Mouse (Mus musculus): ENCODE measurements around the gene Hmga1b. TPM values are rescaled to one million over a fixed set of nuclear protein-coding genes. Genes with fewer than 3 reads are reported as not detected.
"Not testable (repeated sequence)": the region's sequence is repeated elsewhere in the genome, so short reads cannot be mapped to it uniquely, and the experiment has no call there.

Hmga1b gene
- polyA plus RNA-seq, 1 experiment from 2014 or later = 2.8 TPM

GRCm38 (mm10) chr11:120751606-120752005 is 11.0 kb upstream of the Hmga1b start:
- Histone ChIP-seq H3K36me3 (ENCODE audit: control insufficient read depth, insufficient read depth, low read length) (no peaks in the 10 kb centered on the region), H3K27ac (ENCODE audit: low read length) (no peak overlapping the region), H3K27me3 (ENCODE audit: control insufficient read depth, insufficient read depth, low read depth, low read length) (no peaks in the 10 kb centered on the region), H3K4me1 (ENCODE audit: control insufficient read depth, insufficient read depth, low read length) (no peaks in the 10 kb centered on the region), H3K9me3 (replicated peaks; ENCODE audit: control insufficient read depth, low read length, poor library complexity, severe bottlenecking) (no peaks in the 10 kb centered on the region), H3K9ac (ENCODE audit: low read depth, low read length) (no peak overlapping the region), H3K4me3 (ENCODE audit: low read depth, low read length) (no peak overlapping the region), H3K4me2 (ENCODE audit: low read length) (no peak overlapping the region)
- WGBS = 66% methylated on average over 4 of the region's 4 CpGs
- ATAC-seq = no peak

GRCm38 (mm10) chr11:120760236-120760635 is 2.4 kb upstream of the Hmga1b start:
- H3K27me3 ChIP-seq (ENCODE audit: control insufficient read depth, insufficient read depth, low read depth, low read length) = peaks cover 3% of the 10 kb centered on the region
- no peak for ATAC-seq
- H3K9me3 ChIP-seq (replicated peaks; ENCODE audit: control insufficient read depth, low read length, poor library complexity, severe bottlenecking) = peaks cover 4% of the 10 kb centered on the region; the same call in 1 of the 2 replicates
- H3K9ac ChIP-seq (ENCODE audit: low read depth, low read length) = no peak overlapping the region
- no peak overlapping the region for H3K4me3 ChIP-seq (ENCODE audit: low read depth, low read length)
- WGBS = 88% methylated on average over 9 of the region's 9 CpGs
- H3K4me1 ChIP-seq (ENCODE audit: control insufficient read depth, insufficient read depth, low read length) = no peaks in the 10 kb centered on the region
- H3K36me3 ChIP-seq (ENCODE audit: control insufficient read depth, insufficient read depth, low read length) = no peaks in the 10 kb centered on the region
- H3K4me2 ChIP-seq (ENCODE audit: low read length) = no peak overlapping the region
- H3K27ac ChIP-seq (ENCODE audit: low read length) = no peak overlapping the region

DNA sequence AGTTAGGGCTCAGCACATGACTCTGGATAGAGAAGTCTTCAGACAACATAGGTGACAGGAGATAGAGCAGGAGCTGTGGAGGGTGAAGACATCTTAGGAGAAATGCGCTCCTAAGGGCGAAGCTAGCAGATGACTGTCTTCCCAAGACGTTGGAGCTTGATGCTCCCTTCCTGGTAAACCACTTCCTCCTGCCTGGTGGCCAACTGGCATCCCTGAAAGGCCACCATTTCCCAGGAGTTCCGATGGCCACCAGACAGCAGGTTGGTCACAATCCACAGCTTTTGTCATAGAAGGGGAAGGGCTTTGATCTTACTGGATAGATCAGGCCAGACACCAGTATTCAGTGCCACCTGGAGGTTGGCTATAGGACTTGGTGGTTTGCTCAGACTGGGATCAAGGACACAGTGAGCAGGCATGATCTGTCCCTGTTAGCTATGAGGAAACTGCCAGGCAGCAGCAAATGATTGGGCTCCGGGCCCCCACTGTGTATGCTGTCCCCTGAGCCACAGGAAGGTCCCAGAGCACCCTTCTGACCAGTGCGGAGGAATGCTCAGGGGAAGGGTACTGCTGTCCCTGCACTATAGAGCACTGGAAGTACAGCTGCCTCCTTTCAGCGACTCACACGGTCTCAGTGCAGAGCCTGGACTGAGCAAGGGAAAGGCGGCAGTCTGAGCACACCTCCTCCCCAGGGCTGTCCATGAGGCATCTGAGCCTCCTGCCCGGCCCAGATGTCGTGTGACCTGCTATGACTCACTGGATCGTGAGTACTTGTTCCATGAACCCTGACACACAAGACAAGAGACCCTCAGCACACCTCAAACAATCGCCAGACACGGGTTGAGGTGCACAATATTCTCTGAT is 553 bp upstream of the Hmga1b start:
- Histone ChIP-seq H3K4me2 (ENCODE audit: low read length) (no peak overlapping the region), H3K4me3 (ENCODE audit: low read depth, low read length) (no peak overlapping the region), H3K4me1 (ENCODE audit: control insufficient read depth, insufficient read depth, low read length) (no peaks in the 10 kb centered on the region), H3K9ac (ENCODE audit: low read depth, low read length) (no peak overlapping the region), H3K27me3 (ENCODE audit: control insufficient read depth, insufficient read depth, low read depth, low read length) (peaks cover 3% of the 10 kb centered on the region), H3K9me3 (replicated peaks; ENCODE audit: control insufficient read depth, low read length, poor library complexity, severe bottlenecking) (peaks cover 4% of the 10 kb centered on the region; the same call in 1 of the 2 replicates), H3K27ac (ENCODE audit: low read length) (no peak overlapping the region), H3K36me3 (ENCODE audit: control insufficient read depth, insufficient read depth, low read length) (no peaks in the 10 kb centered on the region)
- no peak for ATAC-seq
- 78% methylated on average over 14 of the region's 14 CpGs for whole genome bisulfite sequencing

DNA sequence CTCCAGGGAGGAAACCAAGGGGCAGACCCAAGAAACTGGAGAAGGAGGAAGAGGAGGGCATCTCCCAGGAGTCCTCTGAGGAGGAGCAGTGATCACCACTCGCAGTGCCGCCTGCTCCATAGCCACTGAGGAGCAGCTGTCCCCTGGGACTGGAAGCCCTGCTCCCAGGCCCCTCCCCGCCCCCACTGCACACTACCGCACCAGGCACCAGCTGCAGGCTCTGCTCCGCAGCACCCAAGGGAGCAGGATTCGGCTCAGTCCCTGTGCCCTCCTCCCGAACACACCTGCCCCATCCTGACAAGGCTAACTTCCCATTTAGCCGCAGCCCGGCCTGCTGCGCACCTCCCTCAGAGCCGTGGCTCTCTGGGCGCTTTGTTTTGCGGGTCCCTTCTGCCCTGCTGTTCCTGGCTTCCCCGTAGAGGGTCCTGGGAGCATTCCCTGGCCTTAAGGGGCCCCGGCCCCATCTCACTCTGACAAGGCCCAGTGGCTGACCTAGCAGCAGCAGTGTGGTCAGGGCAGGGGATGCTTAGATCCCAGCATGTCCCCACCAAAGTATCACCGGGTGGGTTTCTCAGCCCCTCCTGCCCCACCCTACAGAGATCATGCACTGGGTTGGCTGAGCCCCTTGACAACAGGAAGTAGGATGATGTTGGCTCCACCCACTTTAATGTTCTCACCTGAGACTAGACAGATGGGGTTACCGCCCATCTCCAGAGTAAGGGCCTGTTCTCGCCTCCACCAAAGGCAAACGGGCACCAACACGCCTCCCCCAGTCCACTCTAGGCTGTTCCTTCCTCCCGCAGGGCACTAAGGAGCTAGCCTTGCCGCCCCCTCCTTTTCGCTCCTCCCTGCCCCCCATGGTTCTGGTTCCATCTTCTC is 766 bp downstream of the Hmga1b start:
- H3K4me1 ChIP-seq (ENCODE audit: control insufficient read depth, insufficient read depth, low read length); H3K9me3 ChIP-seq (replicated peaks; ENCODE audit: control insufficient read depth, low read length, poor library complexity, severe bottlenecking); H3K27me3 ChIP-seq (ENCODE audit: control insufficient read depth, insufficient read depth, low read depth, low read length); H3K4me2 ChIP-seq (ENCODE audit: low read length); H3K4me3 ChIP-seq (ENCODE audit: low read depth, low read length); H3K9ac ChIP-seq (ENCODE audit: low read depth, low read length); H3K27ac ChIP-seq (ENCODE audit: low read length); H3K36me3 ChIP-seq (ENCODE audit: control insufficient read depth, insufficient read depth, low read length): not testable (repeated sequence)
- 17% methylated on average over 1 of the region's 23 CpGs for WGBS
- 0 out of 2 replicates have a peak, but pooled peaks have one; percentile 42 for ATAC-seq

- not testable (repeated sequence) for H3K9ac ChIP-seq (ENCODE audit: low read depth, low read length); H3K27me3 ChIP-seq (ENCODE audit: control insufficient read depth, insufficient read depth, low read depth, low read length); H3K27ac ChIP-seq (ENCODE audit: low read length); H3K4me1 ChIP-seq (ENCODE audit: control insufficient read depth, insufficient read depth, low read length); H3K4me3 ChIP-seq (ENCODE audit: low read depth, low read length); H3K4me2 ChIP-seq (ENCODE audit: low read length); H3K9me3 ChIP-seq (replicated peaks; ENCODE audit: control insufficient read depth, low read length, poor library complexity, severe bottlenecking); ATAC-seq; H3K36me3 ChIP-seq (ENCODE audit: control insufficient read depth, insufficient read depth, low read length)
- 78% methylated on average over 3 of the region's 7 CpGs for WGBS
These were observed 4.4 kb downstream of the Hmga1b start for GRCm38 (mm10) chr11:120767023-120767422.

DNA sequence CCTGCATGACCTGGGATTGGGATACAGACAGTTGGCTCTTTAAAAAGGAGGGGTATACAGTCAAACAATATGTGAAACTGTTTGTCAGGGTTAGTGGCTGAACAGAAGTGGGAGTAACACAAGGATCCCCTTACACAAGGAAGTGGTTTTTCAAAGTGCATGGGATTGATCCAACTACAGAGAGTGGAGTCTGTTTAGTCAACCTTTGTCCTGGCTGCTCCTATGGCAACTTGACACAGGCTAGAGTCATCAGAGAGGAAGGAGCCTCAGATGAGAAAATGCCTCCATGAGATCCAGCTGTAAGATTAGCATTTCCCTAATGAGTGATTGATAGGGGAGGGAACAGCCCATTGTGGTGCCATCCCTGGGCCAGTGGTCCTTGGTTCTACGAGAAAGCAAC is 5.6 kb downstream of the Hmga1b start:
- ATAC-seq = no peak
- H3K9me3 ChIP-seq (replicated peaks; ENCODE audit: control insufficient read depth, low read length, poor library complexity, severe bottlenecking) = no peaks in the 10 kb centered on the region
- H3K27ac ChIP-seq (ENCODE audit: low read length) = no peak overlapping the region
- no peaks in the 10 kb centered on the region for H3K27me3 ChIP-seq (ENCODE audit: control insufficient read depth, insufficient read depth, low read depth, low read length)
- H3K9ac ChIP-seq (ENCODE audit: low read depth, low read length) = no peak overlapping the region
- no peak overlapping the region for H3K4me2 ChIP-seq (ENCODE audit: low read length)
- H3K36me3 ChIP-seq (ENCODE audit: control insufficient read depth, insufficient read depth, low read length) = no peaks in the 10 kb centered on the region
- 37% methylated on average over 1 of the region's 1 CpGs for WGBS
- H3K4me1 ChIP-seq (ENCODE audit: control insufficient read depth, insufficient read depth, low read length) = no peaks in the 10 kb centered on the region
- no peak overlapping the region for H3K4me3 ChIP-seq (ENCODE audit: low read depth, low read length)

DNA sequence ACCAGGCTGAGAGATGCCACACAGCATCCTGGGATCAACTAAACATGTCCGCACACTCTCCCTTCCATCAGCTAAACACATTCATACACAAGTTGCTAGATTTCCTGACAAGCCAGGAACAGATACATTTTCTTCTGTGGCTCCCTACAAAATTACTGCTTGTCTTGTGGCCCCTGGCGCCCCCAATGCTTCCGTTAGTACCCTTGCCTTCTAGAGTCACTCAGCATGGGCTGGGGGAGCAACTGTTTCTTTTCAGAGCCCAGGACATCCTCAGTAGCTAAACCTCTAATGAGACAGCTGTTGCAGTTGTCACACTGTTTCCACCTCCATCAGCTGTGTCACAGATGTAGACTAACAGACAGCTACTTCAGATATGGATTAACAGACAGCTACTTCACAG is 10.2 kb downstream of the Hmga1b start:
- H3K4me2 ChIP-seq (ENCODE audit: low read length) = no peak overlapping the region
- no peak for ATAC-seq
- H3K9ac ChIP-seq (ENCODE audit: low read depth, low read length) = no peak overlapping the region
- no peak overlapping the region for H3K4me3 ChIP-seq (ENCODE audit: low read depth, low read length)
- no peaks in the 10 kb centered on the region; the same call in 1 of the 2 replicates for H3K4me1 ChIP-seq (ENCODE audit: control insufficient read depth, insufficient read depth, low read length)
- no peaks in the 10 kb centered on the region for H3K9me3 ChIP-seq (replicated peaks; ENCODE audit: control insufficient read depth, low read length, poor library complexity, severe bottlenecking)
- WGBS = 81% methylated on average over 3 of the region's 3 CpGs
- H3K36me3 ChIP-seq (ENCODE audit: control insufficient read depth, insufficient read depth, low read length) = no peaks in the 10 kb centered on the region
- H3K27me3 ChIP-seq (ENCODE audit: control insufficient read depth, insufficient read depth, low read depth, low read length) = no peaks in the 10 kb centered on the region
- no peak overlapping the region for H3K27ac ChIP-seq (ENCODE audit: low read length)

- ATAC-seq = no peak
- Histone ChIP-seq H3K9me3 (replicated peaks; ENCODE audit: control insufficient read depth, low read length, poor library complexity, severe bottlenecking) (no peaks in the 10 kb centered on the region), H3K4me2 (ENCODE audit: low read length) (no peak overlapping the region), H3K27ac (ENCODE audit: low read length) (no peak overlapping the region), H3K9ac (ENCODE audit: low read depth, low read length) (no peak overlapping the region; the same call in 1 of the 2 replicates), H3K36me3 (ENCODE audit: control insufficient read depth, insufficient read depth, low read length) (no peaks in the 10 kb centered on the region), H3K4me3 (ENCODE audit: low read depth, low read length) (no peak overlapping the region), H3K27me3 (ENCODE audit: control insufficient read depth, insufficient read depth, low read depth, low read length) (no peaks in the 10 kb centered on the region), H3K4me1 (ENCODE audit: control insufficient read depth, insufficient read depth, low read length) (no peaks in the 10 kb centered on the region; the same call in 1 of the 2 replicates)
- WGBS = 87% methylated on average over 7 of the region's 7 CpGs
These were observed 11.0 kb downstream of the Hmga1b start for GRCm38 (mm10) chr11:120773463-120774190.

All from midbrain, embryonic 16.5 days (tissue).